Mouse (Mus musculus) liver, embryonic 16.5 days (tissue): ENCODE data around the gene Ttc30b. TPM values are rescaled to one million over a fixed set of nuclear protein-coding genes. Genes with fewer than 3 reads are reported as not detected.
A peak's percentile ranks its signal among the peaks of the same experiment; 100 is the strongest.
"Not testable (repeated sequence)": the region's sequence is repeated elsewhere in the genome, so short reads cannot be mapped to it uniquely, and the experiment has no call there.

Experiments
- ATAC-seq: fragments of 200-750 bp; cut with Nextera tagmentation; 2 replicates; pipeline ENCODE4 v1.8.0; 2017; ENCODE audit warnings: low read depth, mild to moderate bottlenecking, moderate number of reproducible peaks, moderate library complexity
- H3K27ac ChIP-seq: fragments of 300-500 bp; sonication (generic); 2 replicates; pipeline ENCODE4 v1.5.1; 2014; ENCODE audit warnings: mild to moderate bottlenecking, low read length
- H3K27me3 ChIP-seq: fragments of 300-500 bp; sonication (generic); 2 replicates; pipeline ENCODE4 v1.6.1; 2014; ENCODE audit warnings: low read depth, low read length, mixed read lengths; ENCODE audit not compliant: control insufficient read depth, insufficient read depth
- H3K36me3 ChIP-seq: fragments of 300-500 bp; sonication (generic); 2 replicates; pipeline ENCODE4 v1.6.1; 2014; ENCODE audit warnings: mild to moderate bottlenecking; ENCODE audit not compliant: control insufficient read depth, insufficient read depth
- H3K4me1 ChIP-seq: fragments of 300-500 bp; sonication (generic); 2 replicates; pipeline ENCODE4 v1.6.1; 2014; ENCODE audit warnings: low read depth, low read length, mixed read lengths; ENCODE audit not compliant: control insufficient read depth
- H3K4me2 ChIP-seq: fragments of 300-500 bp; sonication (generic); 2 replicates; pipeline ENCODE4 v1.6.1; 2014; ENCODE audit warnings: low read depth, low read length, mixed read lengths
- H3K4me3 ChIP-seq: fragments of 300-500 bp; sonication (generic); 2 replicates; pipeline ENCODE4 v1.5.1; 2014; ENCODE audit warnings: low read depth, mild to moderate bottlenecking, low read length
- H3K9ac ChIP-seq: fragments of 300-500 bp; sonication (generic); 2 replicates; pipeline ENCODE4 v1.6.1; 2014; ENCODE audit warnings: low read depth, low read length
- H3K9me3 ChIP-seq: fragments of 300-500 bp; sonication (generic); replicated peaks from 2 replicates; pipeline ENCODE4 v1.6.1; 2016; ENCODE audit warnings: low read length; ENCODE audit not compliant: control insufficient read depth
- WGBS: fragments of 180-500 bp; shearing (Covaris S2); extraction: QIAGEN DNeasy Blood & Tissue Kit; methylation state at CpG from one replicate; pipeline ENCODE4 v1.1.7; 2014; ENCODE audit not compliant: insufficient replicate concordance; 5-methylcytosine and 5-hydroxymethylcytosine counted together
- polyA plus RNA-seq: library from polyadenylated mRNA; unstranded; fragments of >200 nt; fragmentation: Nextera tagmentation; extraction: Ambion mirVana; gene quantifications from 2 replicates; pipeline ENCODE4 v1.2.1, GENCODE M21; 2015

Ttc30b gene
- polyA plus RNA-seq, 1 experiment from 2014 or later, result 1.2 TPM

GRCm38 (mm10) chr2:75959850-75960365 is 21.5 kb upstream of the Ttc30b start:
- Histone ChIP-seq H3K9ac (no peak overlapping the region), H3K27ac (no peak overlapping the region), H3K9me3 (no peaks in the 10 kb centered on the region), H3K27me3 (no peaks in the 10 kb centered on the region), H3K4me2 (no peak overlapping the region), H3K36me3 (no peaks in the 10 kb centered on the region), H3K4me1 (peaks cover 3% of the 10 kb centered on the region; the same call in 1 of the 2 replicates), H3K4me3 (no peak overlapping the region)
- no peak for ATAC-seq
- WGBS, result 39% methylated on average over 15 of the region's 15 CpGs

- WGBS, result 52% methylated on average over 18 of the region's 18 CpGs
- H3K27ac ChIP-seq, result no peak overlapping the region
These were observed 20.9 kb upstream of the Ttc30b start for GRCm38 (mm10) chr2:75959183-75959849.

GRCm38 (mm10) chr2:75955709-75956108 is 17.3 kb upstream of the Ttc30b start:
- H3K9ac ChIP-seq, result no peak overlapping the region
- no peak for ATAC-seq
- 54% methylated on average over 14 of the region's 14 CpGs for WGBS

More at GRCm38 (mm10) chr2:75959183-75959849, 20.9 kb upstream of the Ttc30b start:
- H3K36me3 ChIP-seq, result no peaks in the 10 kb centered on the region
- no peaks in the 10 kb centered on the region for H3K4me1 ChIP-seq
- no peaks in the 10 kb centered on the region for H3K27me3 ChIP-seq
- no peak for ATAC-seq
- no peaks in the 10 kb centered on the region for H3K9me3 ChIP-seq
- H3K4me2 ChIP-seq, result no peak overlapping the region
- no peak overlapping the region for H3K4me3 ChIP-seq
- H3K9ac ChIP-seq, result no peak overlapping the region

GRCm38 (mm10) chr2:75953320-75953719 is 14.9 kb upstream of the Ttc30b start:
- Histone ChIP-seq H3K9me3 (no peaks in the 10 kb centered on the region), H3K27ac (no peak overlapping the region), H3K4me2 (no peak overlapping the region), H3K4me1 (no peaks in the 10 kb centered on the region), H3K27me3 (no peaks in the 10 kb centered on the region), H3K4me3 (no peak overlapping the region), H3K36me3 (no peaks in the 10 kb centered on the region), H3K9ac (no peak overlapping the region)
- WGBS, result 74% methylated on average over 5 of the region's 5 CpGs
- no peak for ATAC-seq

More at GRCm38 (mm10) chr2:75955709-75956108, 17.3 kb upstream of the Ttc30b start:
- Histone ChIP-seq H3K27me3 (no peaks in the 10 kb centered on the region), H3K9me3 (no peaks in the 10 kb centered on the region), H3K27ac (no peak overlapping the region), H3K36me3 (no peaks in the 10 kb centered on the region), H3K4me1 (no peaks in the 10 kb centered on the region), H3K4me2 (no peak overlapping the region), H3K4me3 (no peak overlapping the region)

GRCm38 (mm10) chr2:75950685-75951084 is 12.3 kb upstream of the Ttc30b start:
- Histone ChIP-seq H3K4me2 (no peak overlapping the region), H3K4me3 (no peak overlapping the region), H3K4me1 (no peaks in the 10 kb centered on the region), H3K9me3 (no peaks in the 10 kb centered on the region), H3K27ac (no peak overlapping the region), H3K9ac (no peak overlapping the region), H3K36me3 (no peaks in the 10 kb centered on the region), H3K27me3 (no peaks in the 10 kb centered on the region)
- ATAC-seq, result no peak
- WGBS, result 67% methylated on average over 8 of the region's 8 CpGs

- not testable (repeated sequence) for H3K27ac ChIP-seq, H3K9ac ChIP-seq, H3K4me1 ChIP-seq, H3K9me3 ChIP-seq, H3K27me3 ChIP-seq, ATAC-seq, H3K36me3 ChIP-seq
- Histone ChIP-seq H3K4me3 (peak overlapping the region; percentile 70), H3K4me2 (peak overlapping the region; percentile 75)
- WGBS, result 74% methylated on average over 13 of the region's 17 CpGs
These were observed 767 bp downstream of the Ttc30b start for GRCm38 (mm10) chr2:75937520-75938116.

- not testable (repeated sequence) for ATAC-seq, H3K36me3 ChIP-seq, H3K9me3 ChIP-seq, H3K9ac ChIP-seq, H3K4me3 ChIP-seq, H3K27me3 ChIP-seq, H3K4me2 ChIP-seq, H3K4me1 ChIP-seq, H3K27ac ChIP-seq
- 81% methylated on average over 2 of the region's 2 CpGs for WGBS
These were observed 1.7 kb downstream of the Ttc30b start for GRCm38 (mm10) chr2:75936685-75937084.

- no peak overlapping the region for H3K9ac ChIP-seq
- no peak overlapping the region for H3K4me3 ChIP-seq
- H3K27me3 ChIP-seq, result no peaks in the 10 kb centered on the region
- no peaks in the 10 kb centered on the region for H3K4me1 ChIP-seq
- no peaks in the 10 kb centered on the region for H3K36me3 ChIP-seq
- H3K4me2 ChIP-seq, result no peak overlapping the region
- ATAC-seq, result no peak
- WGBS, result 52% methylated on average over 7 of the region's 7 CpGs
- no peak overlapping the region for H3K27ac ChIP-seq
- H3K9me3 ChIP-seq, result no peaks in the 10 kb centered on the region
These were observed 4.8 kb downstream of the Ttc30b start for GRCm38 (mm10) chr2:75933541-75933940.

GRCm38 (mm10) chr2:75930941-75931340 is 7.4 kb downstream of the Ttc30b start:
- H3K27me3 ChIP-seq, result no peaks in the 10 kb centered on the region
- no peak overlapping the region for H3K4me3 ChIP-seq
- WGBS, result 75% methylated on average over 2 of the region's 2 CpGs
- no peaks in the 10 kb centered on the region for H3K9me3 ChIP-seq
- no peaks in the 10 kb centered on the region for H3K4me1 ChIP-seq
- H3K27ac ChIP-seq, result no peak overlapping the region
- no peak overlapping the region for H3K4me2 ChIP-seq
- H3K36me3 ChIP-seq, result no peaks in the 10 kb centered on the region
- H3K9ac ChIP-seq, result no peak overlapping the region
- ATAC-seq, result no peak
